Mouse (Mus musculus): ENCODE results near the gene Fam107b.
"Not testable (repeated sequence)": the region's sequence is repeated elsewhere in the genome, so short reads cannot be mapped to it uniquely, and the experiment has no call there.

Gene Fam107b

DNA sequence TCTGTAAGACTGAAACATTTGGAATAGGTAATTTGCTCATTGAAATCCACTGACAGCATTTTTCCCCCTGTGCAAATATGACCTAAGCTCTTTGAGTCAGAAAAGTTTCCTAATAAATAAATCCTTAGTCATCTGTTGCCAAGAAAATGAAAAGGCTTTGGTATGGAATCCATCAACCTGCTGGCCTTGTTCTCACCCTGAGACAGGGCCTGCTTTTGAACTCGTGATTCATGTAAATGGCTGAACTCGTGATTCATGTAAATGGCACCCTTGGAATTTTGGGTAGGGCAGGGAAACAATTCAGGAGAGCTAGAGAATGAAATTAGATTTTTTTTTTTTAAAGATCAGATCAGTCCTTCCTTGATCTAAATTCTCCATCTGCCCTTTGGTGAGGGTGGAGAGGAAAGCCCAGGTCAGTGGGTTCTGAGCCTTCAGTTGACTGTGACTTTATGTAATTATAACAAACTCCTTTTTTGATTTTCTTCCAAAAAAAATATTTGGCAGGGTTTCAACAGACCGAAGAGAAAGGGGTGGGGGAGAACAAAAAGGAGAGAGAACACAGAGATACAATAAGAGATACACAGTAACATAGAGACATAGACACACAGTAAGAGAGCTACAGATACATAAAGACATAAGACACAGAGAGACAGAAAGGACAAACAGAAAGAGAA lies 142.2 kb downstream of the Fam107b start:
- DNase-seq (ENCODE audit: low spot score in 2 of 2), result no peak

DNA sequence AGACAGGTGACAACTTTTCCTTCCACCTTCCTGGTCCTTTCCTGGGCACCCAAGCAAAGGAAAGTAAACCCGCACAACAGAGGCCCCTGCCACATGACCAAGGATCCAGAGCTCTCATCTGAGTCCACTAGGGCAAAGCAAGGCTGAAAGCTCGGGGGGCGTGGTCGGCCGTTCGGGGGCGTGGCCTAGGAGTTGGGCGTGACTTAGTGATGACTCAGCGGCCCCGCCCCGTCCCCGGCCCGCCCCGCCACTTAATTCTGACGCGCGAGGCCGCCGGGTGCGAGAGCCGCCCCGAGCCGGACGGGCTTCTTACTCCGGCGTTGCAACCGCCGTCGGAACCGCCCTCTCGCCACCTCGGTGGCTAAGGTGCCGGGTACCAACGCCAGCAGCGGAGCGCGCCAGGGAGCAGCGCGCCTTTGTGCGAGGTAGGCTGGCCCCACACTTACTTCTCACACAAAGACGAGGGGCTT lies 143.0 kb downstream of the Fam107b start:
- DNase-seq (ENCODE audit: low spot score in 2 of 2), result peak; percentile 96 to 99

DNA sequence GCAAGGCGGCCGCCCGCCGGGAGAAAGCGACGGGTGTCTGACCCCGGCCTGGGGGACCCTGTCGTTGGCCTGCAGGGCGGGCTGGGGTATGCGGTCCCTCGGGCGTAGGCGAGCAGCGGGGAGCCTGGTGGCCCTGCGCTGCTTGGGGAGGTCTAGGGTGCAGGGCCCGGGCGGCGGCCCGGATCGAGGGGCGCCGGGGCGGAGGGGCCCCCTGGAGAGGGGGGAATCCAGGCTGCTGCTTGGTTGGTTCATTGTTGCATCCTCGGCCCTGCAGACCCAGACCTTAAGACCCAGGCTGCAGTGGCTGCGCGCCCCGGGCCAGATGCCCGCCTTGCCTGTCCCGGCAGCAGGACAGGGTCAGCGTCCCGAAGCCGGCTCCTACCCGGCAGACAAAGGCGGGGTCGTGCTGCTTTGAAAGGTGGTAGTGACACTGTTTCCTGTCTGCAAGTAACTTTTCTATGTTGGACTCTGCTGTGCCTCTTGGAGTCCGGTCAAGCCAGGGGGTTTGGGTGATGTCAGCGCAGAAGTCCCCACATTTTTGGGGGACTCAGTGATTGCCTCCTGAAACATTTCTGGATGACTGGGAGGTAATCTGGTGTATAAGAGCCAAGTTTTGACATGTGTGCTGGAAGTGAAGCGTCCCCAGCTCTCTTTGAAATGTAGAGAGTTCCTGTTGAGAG lies 143.5 kb downstream of the Fam107b start:
- DNase-seq (ENCODE audit: low spot score in 2 of 2), result peak in 1 of 2 experiments; percentile 40

DNA sequence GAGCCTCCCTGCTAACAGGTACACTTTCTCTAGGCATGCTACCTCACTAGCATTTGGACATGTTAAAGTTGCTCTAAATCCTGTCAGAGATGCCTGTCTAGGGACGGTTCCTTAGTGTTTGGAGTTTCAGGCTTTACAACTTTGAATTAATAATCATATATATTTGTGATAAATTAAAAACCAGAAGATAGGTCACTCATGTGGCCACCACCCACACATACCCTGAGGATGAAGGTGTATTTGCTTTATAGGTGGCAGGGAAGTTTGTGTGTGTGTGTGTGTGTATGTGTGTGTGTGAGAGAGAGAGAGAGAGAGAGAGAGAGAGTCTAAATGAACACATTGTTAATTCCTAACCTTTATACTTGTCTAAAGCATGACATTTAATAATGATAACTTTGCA lies 144.2 kb downstream of the Fam107b start:
- DNase-seq (ENCODE audit: low spot score in 2 of 2), result no peak

DNA sequence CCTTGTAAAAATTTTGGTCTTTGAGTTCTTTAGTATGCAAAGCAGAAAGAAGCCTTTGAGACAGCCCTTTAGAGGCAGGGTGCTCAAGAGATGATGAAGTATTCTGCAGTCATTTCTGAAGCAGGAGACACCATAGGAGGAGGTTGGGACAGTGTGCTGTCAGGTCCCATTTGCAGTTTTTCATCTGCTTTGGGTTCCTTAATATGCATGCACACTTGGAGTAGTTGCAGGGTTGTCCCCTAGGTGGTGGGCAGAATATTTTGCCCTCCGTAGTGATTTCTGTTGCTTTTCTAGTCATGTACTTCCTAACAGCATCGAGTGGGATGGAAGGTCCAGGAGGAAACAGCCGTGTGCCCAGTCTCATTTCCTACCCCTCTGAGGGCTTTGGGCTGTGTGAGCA lies 145.1 kb downstream of the Fam107b start:
- no peak for DNase-seq (ENCODE audit: low spot score in 2 of 2)

DNA sequence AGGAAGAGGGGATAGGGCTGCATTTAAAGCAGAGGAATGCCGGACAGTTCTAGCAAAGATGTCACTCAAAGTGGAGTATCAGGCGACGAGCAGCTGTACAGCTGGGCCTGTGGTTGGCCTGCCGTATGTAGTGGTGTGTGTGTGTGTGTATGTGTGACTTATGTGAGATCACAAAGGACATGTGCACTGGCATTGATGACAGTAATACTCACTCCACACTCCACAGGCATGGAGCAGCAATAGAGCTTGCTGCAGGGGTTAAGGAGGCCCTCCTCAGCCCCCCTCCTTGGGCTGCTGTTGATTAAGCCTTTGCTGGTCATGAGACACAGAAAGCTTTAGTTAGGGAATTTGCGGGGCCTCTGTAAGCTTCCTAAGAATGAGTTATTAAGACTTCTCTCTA lies 147.0 kb downstream of the Fam107b start:
- DNase-seq (ENCODE audit: low spot score in 2 of 2), result no peak

DNA sequence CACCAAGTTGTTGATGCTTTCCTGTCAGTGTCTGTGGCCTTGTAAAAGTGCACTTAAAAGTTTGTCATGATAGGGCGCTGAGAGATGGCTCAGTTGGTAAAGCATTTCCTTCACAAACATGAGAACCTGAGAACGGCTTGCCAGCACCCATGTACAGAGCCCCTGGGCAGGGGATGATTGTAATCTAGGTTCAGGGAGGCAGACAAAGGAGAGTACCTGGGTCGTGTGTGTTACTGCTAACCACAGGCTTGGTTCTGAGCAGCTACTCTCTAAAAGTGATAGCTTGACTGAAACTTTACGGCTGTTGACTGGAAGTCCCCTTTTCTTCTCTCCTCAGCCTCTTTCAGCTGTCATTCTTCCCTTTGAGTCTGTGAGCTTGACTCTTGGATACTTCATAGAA lies 147.6 kb downstream of the Fam107b start:
- DNase-seq (ENCODE audit: low spot score in 2 of 2), result no peak

DNA sequence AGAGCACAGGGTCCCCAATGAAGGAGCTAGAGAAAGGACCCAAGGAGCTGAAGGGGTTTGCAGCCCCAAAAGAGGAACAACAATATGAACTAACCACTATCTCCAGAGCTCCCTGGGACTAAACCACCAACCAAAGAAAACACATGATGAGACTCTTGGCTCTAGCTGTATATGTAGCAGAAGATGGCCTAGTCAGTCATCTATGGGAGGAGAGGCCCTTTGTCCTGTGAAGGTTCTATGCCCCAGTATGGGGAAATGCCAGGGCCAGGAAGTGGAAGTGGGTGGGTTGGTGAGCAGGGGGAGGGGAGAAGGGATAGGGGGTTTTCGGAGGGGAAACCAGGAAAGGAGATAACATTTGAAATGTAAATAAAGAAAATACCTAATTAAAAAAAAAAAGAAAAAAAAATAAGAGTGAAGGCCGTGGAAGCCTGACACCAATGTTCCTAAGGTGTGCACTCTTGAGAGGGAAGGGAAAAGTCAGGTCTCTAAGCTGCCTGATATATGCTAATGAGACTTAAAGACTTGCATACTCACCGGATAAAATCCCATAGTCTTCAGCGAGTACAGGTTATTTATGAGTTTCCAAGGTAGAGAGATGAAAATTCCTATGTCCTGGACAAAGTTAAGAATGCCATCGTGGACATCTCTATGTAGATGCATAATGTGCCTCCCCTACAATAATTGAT lies 149.3 kb downstream of the Fam107b start:
- not testable (repeated sequence) for DNase-seq (ENCODE audit: low spot score in 2 of 2)

DNA sequence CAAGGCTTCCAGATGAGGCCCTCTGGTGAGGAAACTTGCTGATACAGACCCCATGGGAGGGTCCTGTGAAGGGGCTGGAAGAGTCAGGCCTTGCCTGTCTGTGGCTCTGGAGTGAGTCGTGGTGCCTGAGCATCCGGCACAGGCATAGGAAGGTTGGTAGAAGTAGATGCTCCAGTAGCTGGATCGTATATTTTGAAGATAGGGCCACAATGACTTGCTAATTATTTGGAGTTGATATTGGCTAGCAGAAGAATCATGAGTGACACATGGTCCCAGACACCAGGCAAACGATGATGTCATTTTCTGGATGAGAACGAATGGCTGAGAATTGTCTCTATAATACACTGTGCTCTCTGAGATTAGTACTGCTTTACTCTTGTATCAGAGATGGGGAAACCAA lies 150.8 kb downstream of the Fam107b start:
- no peak for DNase-seq (ENCODE audit: low spot score in 2 of 2)

DNA sequence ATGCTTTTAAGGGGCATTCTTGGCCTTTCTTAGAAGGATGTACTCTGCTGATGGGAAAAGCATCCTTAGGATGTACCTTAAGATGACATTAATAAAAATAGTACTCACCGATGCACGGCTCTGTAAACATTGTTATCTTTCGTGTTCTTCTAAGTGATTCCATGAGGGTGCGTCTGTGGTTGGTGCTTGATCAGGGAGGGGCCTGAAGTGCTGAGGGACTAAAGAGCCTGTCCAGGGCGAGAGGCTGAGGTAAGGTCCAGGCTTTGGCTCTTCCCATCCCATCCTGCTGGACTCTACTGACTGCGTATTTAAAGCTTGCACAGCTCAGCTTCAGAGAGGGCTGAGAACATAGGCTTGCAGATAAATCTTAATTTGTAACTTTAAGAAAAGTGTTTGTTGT lies 151.7 kb downstream of the Fam107b start:
- DNase-seq (ENCODE audit: low spot score in 2 of 2), result no peak

DNA sequence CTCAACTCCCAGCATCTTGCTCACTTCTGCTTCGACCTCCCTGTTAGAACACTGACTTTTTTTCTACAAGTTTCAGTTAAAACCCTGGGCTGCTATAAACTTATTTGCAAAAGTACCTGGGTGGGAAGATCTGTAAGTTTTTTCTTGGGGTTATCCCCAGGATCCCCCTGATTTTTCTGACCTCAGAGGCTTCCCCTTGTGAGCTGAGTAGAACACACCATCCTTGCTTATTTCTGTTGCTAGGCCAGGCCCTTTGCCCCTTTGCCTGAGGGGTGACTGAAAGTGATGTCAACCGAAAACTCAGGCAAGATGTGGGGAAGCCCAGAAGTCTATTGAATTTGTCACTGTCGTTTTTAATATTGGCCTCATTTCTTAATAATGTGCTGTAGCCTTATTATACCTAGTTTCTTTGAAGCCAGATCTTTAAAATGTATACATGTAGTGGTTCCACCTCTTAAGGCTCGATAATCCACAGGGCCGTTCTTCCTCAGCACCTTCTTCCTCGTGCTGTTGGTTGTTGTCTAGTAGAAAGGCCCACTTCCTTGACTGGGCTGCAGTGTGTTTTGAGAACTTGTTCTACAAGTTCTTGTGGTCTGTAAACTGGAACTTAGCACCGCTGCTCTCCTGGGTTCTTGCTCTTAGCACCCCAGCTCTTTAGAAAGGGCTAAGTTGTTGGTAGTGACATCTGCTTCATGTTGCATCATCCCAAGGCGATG lies 153.3 kb downstream of the Fam107b start:
- DNase-seq (ENCODE audit: low spot score in 2 of 2), result no peak

DNA sequence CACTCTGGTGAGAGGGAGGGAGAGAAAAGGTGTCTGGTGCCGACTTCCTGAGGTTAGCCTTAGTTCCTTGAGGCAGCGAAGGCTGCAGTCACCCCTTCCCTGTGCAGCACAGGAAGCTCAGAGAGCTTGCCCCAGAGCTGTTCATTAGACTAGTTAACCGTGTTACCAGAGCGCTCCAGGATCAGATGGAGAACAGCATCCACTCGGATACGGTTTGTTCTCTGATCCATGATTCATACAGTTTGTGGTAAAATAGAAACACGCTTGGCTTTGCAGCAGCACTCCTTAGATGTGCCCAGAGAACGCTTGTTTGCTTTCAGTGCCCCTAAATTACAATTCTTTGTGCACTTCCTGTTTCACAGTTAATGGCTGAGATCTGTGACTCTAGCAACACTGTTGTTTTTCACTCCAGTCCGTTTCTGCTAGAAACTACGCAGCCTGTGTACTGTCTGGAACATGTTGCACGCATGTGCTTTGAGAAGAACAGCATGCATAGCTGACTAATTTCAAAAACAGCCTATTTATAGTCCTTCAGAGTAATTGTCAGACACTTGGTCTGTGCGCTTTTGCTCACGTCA lies 156.3 kb downstream of the Fam107b start:
- no peak for DNase-seq (ENCODE audit: low spot score in 2 of 2)

DNA sequence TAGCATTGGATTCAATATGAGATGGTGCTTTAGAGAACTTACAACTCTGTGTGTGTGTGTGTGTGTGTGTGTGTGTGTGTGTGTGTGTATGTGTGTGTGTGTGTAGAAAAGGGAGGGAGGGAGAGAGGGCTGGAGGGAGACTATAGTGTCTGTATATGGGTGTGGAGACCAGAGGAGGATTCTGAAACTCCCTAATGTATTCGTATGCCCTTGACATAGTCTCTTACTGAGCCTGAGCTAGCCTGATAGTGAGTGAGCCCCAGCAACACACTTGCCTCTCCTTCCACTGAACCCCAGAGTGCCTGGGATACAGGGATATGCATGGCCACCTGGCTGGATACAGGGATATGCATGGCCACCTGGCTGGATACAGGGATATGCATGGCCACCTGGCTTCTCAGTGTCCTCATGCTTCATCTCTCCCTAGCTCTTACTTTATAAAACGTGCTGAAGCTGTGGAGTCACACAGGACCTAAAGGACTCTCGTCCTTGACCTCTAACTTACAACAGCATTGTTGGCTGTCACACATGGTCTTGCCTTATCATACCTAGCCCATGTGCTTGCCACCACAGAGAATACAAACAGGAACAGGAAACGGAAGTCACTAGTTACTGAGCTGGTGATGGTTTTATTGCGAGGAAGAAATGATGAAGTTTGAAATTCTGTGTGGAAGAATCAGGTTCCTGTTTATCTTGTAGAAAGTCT lies 157.1 kb downstream of the Fam107b start:
- DNase-seq (ENCODE audit: low spot score in 2 of 2), result no peak

DNA sequence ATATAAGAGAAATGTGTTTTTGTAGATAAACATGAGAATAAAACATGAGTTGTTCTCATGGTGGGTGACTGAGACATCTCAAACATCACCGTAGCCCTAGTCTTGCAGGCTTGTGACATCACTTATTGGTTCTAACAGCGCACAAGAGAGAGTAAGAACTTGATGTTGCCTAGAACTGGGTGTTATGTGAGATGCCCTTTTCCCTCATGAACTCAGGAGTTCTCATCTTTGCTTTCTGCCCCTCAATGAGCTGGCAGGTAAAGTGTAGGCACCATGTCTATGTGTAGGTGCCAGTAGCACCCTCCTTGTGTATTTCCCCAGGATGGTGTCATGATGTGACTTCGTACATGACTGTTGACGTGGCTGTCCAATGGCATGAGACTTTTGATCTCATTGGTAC lies 157.8 kb downstream of the Fam107b start:
- no peak for DNase-seq (ENCODE audit: low spot score in 2 of 2)

DNA sequence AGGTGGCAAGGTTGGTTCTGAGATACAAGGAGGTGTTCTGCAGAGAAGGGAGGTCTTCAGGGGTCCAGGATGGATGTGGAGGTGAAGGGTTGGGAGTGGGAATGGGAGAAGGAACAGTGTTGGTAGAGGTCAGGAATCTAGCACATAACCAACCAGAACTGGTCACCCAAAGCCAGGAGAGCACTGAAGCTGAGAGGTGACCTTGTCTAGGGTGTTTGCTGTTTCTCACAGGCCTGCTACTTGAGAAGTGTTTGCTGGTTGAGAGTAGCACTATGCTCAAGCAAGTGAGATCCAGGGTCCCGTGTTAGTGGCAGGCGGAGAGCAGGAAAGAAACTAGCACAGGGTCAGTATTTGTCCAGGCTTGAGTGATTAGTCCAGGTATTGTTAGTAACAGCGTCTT lies 159.3 kb downstream of the Fam107b start:
- DNase-seq (ENCODE audit: low spot score in 2 of 2), result no peak

DNA sequence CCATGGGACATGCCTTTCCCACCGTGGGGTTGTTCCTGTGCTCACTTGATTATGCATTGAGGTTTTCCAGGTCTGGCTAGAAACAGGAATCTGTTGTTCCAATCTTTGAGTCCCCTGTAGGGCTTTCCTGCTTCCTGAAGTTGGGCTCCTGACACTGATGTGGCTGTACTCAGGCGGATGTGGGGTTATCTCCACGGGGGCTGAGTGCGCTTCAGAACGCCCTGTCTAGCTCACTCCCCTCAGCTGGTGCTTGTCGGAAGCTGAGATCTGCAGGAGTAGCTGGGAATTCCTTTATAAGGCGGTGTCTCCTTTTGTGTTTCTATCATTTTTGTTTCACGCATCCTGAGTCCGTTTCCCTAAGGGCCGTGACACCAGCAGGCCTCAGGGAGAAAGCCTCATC lies 160.5 kb downstream of the Fam107b start:
- no peak for DNase-seq (ENCODE audit: low spot score in 2 of 2)

DNA sequence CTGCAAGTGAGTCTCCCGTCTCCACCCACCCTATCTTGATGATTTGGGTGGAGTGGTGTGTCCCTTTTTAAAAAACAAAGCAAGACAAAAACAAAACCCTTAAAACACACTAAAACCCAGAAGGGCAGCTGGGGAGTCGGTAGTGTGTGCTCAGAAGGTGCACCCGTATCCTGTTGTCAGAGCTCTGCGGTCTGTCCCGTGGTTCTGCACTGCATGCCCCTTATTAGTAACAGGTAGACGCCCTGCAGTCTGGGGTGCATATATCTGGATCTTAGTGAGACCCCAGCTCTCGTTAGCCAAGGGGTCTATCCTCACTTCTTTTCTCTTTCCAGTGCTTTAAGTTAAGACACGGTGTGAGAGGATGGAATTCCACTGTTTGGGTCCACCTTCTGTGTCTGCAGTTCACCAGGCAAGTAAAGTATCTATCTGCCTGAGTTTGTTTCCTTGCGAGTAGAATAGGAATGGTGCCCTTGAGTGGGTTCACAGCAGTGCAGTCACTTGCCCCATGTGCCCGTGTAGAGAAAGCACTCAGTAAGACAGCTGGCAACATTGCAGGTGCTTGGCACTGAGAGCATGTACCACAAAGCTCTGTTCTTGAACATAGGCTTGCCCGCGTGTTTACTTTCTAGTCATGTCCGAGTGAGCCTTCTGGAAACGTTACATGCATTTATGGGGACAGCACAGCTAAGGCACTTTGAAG lies 161.2 kb downstream of the Fam107b start:
- DNase-seq (ENCODE audit: low spot score in 2 of 2), result no peak

DNA sequence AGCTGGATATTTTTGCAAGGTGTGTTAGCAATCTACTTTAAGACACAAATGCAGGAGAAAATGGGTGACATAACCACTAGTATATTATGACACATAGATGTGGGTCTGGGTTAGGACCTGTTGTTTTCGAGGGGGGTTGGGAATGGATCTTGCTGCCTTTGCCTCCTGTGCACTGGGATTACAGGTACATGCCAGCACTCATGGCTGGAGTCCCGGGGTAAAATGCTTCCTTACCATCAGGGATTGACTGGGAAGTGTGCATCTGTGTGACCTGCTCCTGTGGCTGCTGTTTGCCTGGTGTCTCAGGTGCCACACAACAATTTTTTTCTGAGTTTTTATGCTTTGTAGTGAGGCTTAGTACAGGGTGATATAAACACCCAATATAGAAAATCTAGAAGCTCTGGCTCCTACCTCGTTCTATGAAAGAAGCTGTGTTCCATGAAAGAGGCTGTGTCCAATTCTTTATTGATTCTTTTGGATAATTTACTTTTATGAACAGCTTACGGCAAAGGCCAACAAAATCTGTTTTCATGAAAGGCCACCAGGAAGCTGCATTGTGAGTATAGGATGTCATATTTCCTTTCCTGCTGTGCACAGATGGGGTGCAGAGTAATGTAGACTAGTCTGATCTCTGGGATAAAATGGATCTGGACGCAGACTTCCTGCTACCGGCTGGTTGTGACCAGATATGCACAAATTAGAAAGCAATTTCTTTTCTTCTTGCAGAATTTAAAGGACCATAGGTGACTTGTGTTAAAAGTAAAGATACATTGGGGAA lies 167.8 kb downstream of the Fam107b start:
- DNase-seq (ENCODE audit: low spot score in 2 of 2), result no peak

DNA sequence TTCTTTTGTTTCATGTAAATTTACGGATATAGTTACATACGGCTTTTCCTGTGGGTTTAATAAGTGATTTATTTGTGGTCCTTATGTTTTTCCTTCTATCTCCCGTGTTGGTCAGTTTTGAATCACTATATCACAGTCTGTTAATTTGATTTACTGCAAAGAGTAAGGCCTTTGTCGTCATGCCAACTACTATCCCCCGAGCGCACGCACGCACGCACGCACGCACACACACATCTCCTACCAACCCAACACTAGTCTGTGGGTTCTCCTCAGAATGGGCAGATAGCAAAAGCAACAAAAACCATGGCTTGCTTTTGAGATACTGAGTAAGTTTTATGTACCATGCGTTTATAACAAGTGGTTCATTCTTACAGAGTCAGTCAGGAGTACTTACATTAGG lies 168.4 kb downstream of the Fam107b start:
- DNase-seq (ENCODE audit: low spot score in 2 of 2), result no peak
